Comparison of ENCODE assay signal across 8 mouse cellular contexts in the genomic region with DNA sequence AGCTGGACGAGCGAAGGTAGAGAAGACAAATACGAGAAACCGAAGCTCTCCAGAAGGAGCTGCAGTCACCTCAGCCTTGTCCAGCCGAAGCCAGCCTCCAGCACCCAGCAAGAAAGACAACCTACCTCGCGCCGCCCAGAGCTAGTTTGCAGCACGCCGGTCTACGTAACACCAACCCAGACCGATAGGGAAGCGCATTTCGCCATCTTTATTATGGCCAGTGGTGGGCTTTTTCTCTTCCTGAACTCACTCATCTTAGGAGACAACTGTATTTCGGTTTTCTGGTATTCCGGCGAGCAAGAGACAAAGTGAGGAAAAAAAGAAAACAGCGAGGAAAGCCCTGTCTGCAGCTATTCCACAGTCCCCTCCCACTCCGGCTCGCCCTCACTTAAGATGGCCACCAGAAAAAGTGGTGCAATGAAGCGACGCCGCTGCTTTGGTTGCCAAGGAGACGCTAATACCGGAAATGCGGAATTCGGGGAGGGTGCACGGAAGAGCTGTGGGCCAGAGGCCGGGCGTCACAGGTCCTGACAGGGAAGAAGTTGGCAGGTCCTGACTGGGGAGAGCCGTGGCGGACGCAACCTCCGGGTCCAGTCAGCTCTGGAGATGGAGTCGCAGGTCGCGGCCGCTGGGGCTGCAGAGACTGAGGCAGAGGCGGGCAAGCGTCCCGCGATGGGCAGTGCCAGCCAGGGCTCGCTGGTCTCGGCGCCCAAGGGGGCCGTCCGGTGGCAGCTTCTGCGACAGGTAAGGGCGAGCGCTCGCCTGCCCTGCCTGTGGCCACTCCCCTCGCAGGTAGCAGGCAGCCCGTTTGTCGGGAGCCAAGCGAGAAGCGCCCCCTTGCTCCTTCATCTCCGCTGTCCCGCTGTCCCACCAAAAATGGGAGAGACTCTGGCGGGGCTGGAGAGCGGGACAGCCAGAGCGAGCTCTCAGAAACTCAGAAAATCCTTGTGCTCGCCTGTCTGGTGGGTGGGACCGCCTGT. TPM values are rescaled to one million over a fixed set of nuclear protein-coding genes. Genes with fewer than 3 reads are reported as not detected.
DNase-seq lines count a peak whose midpoint lies in the region; ATAC-seq and TF ChIP-seq lines count a peak whose summit lies in the region.

A gene (minus strand): TSS at position 122 of the 980 bp plus-strand sequence.
A gene (plus strand): TSS at position 433 of the 980 bp plus-strand sequence.

- DNase-seq in MN1 (ENCODE audit: low spot score): peak; percentile 97
- peak; percentile 98 for DNase-seq in cerebellum, adult 9-10 months
- DNase-seq in hindbrain, embryonic 10.5 days (ENCODE audit: low spot score): peak; percentile 97
- peak; percentile 96 for DNase-seq in layer of hippocampus, adult 9-11 months
- DNase-seq in lung, postnatal 0 days (ENCODE audit: low spot score): peak; percentile 99
- DNase-seq in ovary, postnatal 14 days (ENCODE audit: low spot score): peak; percentile 90
- DNase-seq in thymus, postnatal 14 days: peak; percentile 95

- peak within 1 kb of the TSS; percentile 92 for H3K27ac ChIP-seq in hindbrain, embryonic 10.5 days
- H3K27ac ChIP-seq in lung, postnatal 0 days (ENCODE audit: low read length): peak within 1 kb of the TSS; percentile 74

- H3K27me3 ChIP-seq in hindbrain, embryonic 10.5 days (ENCODE audit: insufficient read depth, poor library complexity, severe bottlenecking): no peaks in the 10 kb centered on the region
- H3K27me3 ChIP-seq in lung, postnatal 0 days (replicated peaks; ENCODE audit: insufficient read depth, low read length): no peaks in the 10 kb centered on the region

- under 1% methylated on average over 63 of the region's 63 CpGs for WGBS in hindbrain, embryonic 10.5 days
- under 1% methylated on average over 61 of the region's 63 CpGs for WGBS in lung, postnatal 0 days

- peak; percentile 94 for ATAC-seq in frontal cortex, adult (ENCODE audit: low TSS enrichment)
- ATAC-seq in lung, postnatal 0 days: peak; percentile 99

- H3K9me3 ChIP-seq in hindbrain, embryonic 10.5 days: no peaks in the 10 kb centered on the region
- H3K9me3 ChIP-seq in lung, postnatal 0 days (ENCODE audit: low read length): no peaks in the 10 kb centered on the region

- H3K9ac ChIP-seq in lung, postnatal 0 days (replicated peaks; ENCODE audit: low read depth): peak within 1 kb of the TSS; percentile 62

- peak within 1 kb of the TSS; percentile 89 for H3K4me3 ChIP-seq in hindbrain, embryonic 10.5 days
- H3K4me3 ChIP-seq in lung, postnatal 0 days (ENCODE audit: low read depth, low read length): peak within 1 kb of the TSS; percentile 87

- no peaks in the 10 kb centered on the region for H3K36me3 ChIP-seq in hindbrain, embryonic 10.5 days
- no peaks in the 10 kb centered on the region for H3K36me3 ChIP-seq in lung, postnatal 0 days (ENCODE audit: insufficient read depth, low read length)

- TF ChIP-seq EP300 in lung, postnatal 0 days (IDR thresholded peaks at IDR 0.05): peak; percentile 96

- H3K4me1 ChIP-seq in hindbrain, embryonic 10.5 days (replicated peaks): peaks cover 17% of the 10 kb centered on the region
- H3K4me1 ChIP-seq in lung, postnatal 0 days (ENCODE audit: insufficient read depth, low read depth, low read length): no peaks in the 10 kb centered on the region

- TF ChIP-seq CTCF in lung, postnatal 0 days (IDR thresholded peaks at IDR 0.05): peak; percentile 41

- H3K4me2 ChIP-seq in lung, postnatal 0 days (replicated peaks; ENCODE audit: low read depth, low read length): peak within 1 kb of the TSS; percentile 89

RNA-seq across cellular contexts. Expression of the first gene that starts in this region (rescaled TPM):
- polyA plus RNA-seq in hindbrain, embryonic 10.5 days (2016; fragmentation: Nextera tagmentation; extraction: Ambion mirVana): 32.1 and 42.3 TPM in 2 replicates
- 9.4 and 11.0 TPM in 2 replicates for polyA plus RNA-seq in lung, postnatal 0 days (2015; fragmentation: Nextera tagmentation; extraction: Ambion mirVana)

RNA-seq across cellular contexts. Expression of the second gene that starts in this region (rescaled TPM):
- 13.6 and 14.1 TPM in 2 replicates for polyA plus RNA-seq in hindbrain, embryonic 10.5 days (2016; fragmentation: Nextera tagmentation; extraction: Ambion mirVana)
- polyA plus RNA-seq in lung, postnatal 0 days (2015; fragmentation: Nextera tagmentation; extraction: Ambion mirVana): 3.2 and 5.3 TPM in 2 replicates

Comparison
In these comparisons a context has a peak if more than half of its experiments do, and no peak if none do; other contexts are left out.
1. Peak in every context shown above with its lines: DNase-seq, ATAC-seq, H3K4me3 ChIP-seq and H3K27ac ChIP-seq.